ENCODE assay signal across 14 mouse cellular contexts in the genomic region with DNA sequence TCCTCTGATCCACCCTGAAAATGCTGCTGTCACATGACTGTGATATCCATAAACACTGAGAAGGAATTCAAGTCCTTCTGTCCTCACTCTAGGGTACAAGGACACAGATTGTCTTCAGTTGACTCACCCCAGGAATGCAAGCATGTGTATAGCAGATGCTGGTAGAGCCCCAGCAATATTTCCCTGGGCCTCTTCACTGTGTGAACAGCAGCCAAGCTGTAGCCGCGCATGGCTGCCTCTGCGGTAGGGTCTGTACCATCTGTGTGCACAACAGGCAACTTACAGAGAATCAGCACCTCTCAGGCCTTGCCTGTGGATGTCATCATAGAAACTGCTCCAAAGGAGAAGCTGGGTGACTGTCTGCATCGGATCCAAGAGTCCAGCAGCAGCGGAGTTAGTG. TPM values are rescaled to one million over a fixed set of nuclear protein-coding genes. Genes with fewer than 3 reads are reported as not detected.
DNase-seq lines count a peak whose midpoint lies in the region; ATAC-seq and TF ChIP-seq lines count a peak whose summit lies in the region.
"Had no signal": no experiment of that assay in that cellular context is flagged by ENCODE, and none has a peak within 500 bp of the region (broad histone marks: within the 10 kb centered on the region; RNA-seq: fewer than 3 reads in every experiment).

No protein-coding gene starts in this region.

- POLR2A ChIA-PET in Patski (lab: Charles Lee): no interaction called here

- H3K36me3 ChIP-seq in kidney, embryonic 15.5 days: no peaks in the 10 kb centered on the region
- H3K36me3 ChIP-seq: limb, embryonic 12.5 days had no signal

- no peak for TF ChIP-seq CTCF in Patski (IDR thresholded peaks at IDR 0.05)
- no peak for TF ChIP-seq CTCF in layer of hippocampus, adult 2 months (conservative IDR thresholded peaks at IDR 0.05)

- H3K9ac ChIP-seq in kidney, embryonic 15.5 days: no peak overlapping the region
- H3K9ac ChIP-seq: limb, embryonic 12.5 days had no signal

- CTCF ChIA-PET in Patski (lab: Charles Lee): no interaction called here

- peaks cover 4% of the 10 kb centered on the region; the same call in 1 of the 2 replicates for H3K4me1 ChIP-seq in kidney, embryonic 15.5 days

- in situ Hi-C loops in Patski (cut with MboI; ENCODE audit: low pct_unique_long_range_greater_than_20kb): no loop called here

- no peaks in the 10 kb centered on the region for H3K27me3 ChIP-seq in kidney, embryonic 15.5 days
- no peaks in the 10 kb centered on the region for H3K27me3 ChIP-seq in Patski
- H3K27me3 ChIP-seq: limb, embryonic 12.5 days had no signal

- no peak overlapping the region for H3K27ac ChIP-seq in kidney, embryonic 15.5 days
- H3K27ac ChIP-seq in layer of hippocampus, adult 2 months: no peak overlapping the region
- H3K27ac ChIP-seq: limb, embryonic 12.5 days had no signal

- ATAC-seq in kidney, embryonic 15.5 days (replicated peaks; ENCODE audit: low FRiP score): peak; percentile 78; the same call in 1 of the 2 replicates
- peak; percentile 96 for ATAC-seq in Patski
- no peak for ATAC-seq in CD4-positive, CD25-positive, alpha-beta regulatory T cell, adult 4 months
- ATAC-seq: activated CD4-positive, CD25-positive, alpha-beta regulatory T cell, adult 4 months had no signal

- peak; percentile 69 to 80 for DNase-seq in cerebellum, postnatal 10 days
- DNase-seq in cerebellum, adult 9-10 months: no peak
- no peak for DNase-seq in kidney, adult 9 months
- DNase-seq in Patski (ENCODE audit: low read depth, low spot score): no peak
- DNase-seq in layer of hippocampus, adult 2 months (ENCODE audit: low spot score in 2 of 2): peak; percentile 8 to 25
- no peak for DNase-seq in ovary, adult 18-20 months (ENCODE audit: low spot score)
- DNase-seq: kidney, adult 18-20 months; retina, postnatal 1 day; thymus, adult 18-20 months had no signal

- no peaks in the 10 kb centered on the region for H3K9me3 ChIP-seq in kidney, embryonic 15.5 days (replicated peaks)
- H3K9me3 ChIP-seq: limb, embryonic 12.5 days; megakaryocyte, embryonic 14.5 days had no signal

- H3K4me2 ChIP-seq in kidney, embryonic 15.5 days: no peak overlapping the region
- H3K4me2 ChIP-seq: limb, embryonic 12.5 days had no signal

- no peak overlapping the region for H3K4me3 ChIP-seq in kidney, embryonic 15.5 days (replicated peaks)
- H3K4me3 ChIP-seq in layer of hippocampus, adult 2 months: no peak overlapping the region
- H3K4me3 ChIP-seq: limb, embryonic 12.5 days; megakaryocyte, embryonic 14.5 days had no signal

- 84% methylated on average over 5 of the region's 5 CpGs for WGBS in kidney, embryonic 15.5 days

RNA-seq across cellular contexts. Expression of a gene that starts 47.8 kb away (rescaled TPM):
- 35.5 and 36.2 TPM in 2 replicates for polyA plus RNA-seq in kidney, embryonic 15.5 days (2015; fragmentation: Nextera tagmentation; extraction: Ambion mirVana)
- 5.3 TPM for polyA plus RNA-seq in Patski (2021)
- 10 to 100 TPM; 75.8 to 76.3 TPM for total RNA-seq in layer of hippocampus, adult 2 months (2021)
- 1 to 10 TPM; 7.4 to 9.7 TPM for polyA plus RNA-seq in CD4-positive, CD25-positive, alpha-beta regulatory T cell, adult 4 months (2017; shearing (Covaris generic))

Comparison
In these comparisons a context has a peak if more than half of its experiments do, and no peak if none do; other contexts are left out.
1. DNase-seq: peak in cerebellum, postnatal 10 days (2 of 2) and layer of hippocampus, adult 2 months (2 of 2); none in cerebellum, adult 9-10 months (single experiment), kidney, adult 9 months (single experiment), Patski (single experiment) and ovary, adult 18-20 months (single experiment).